Mouse (Mus musculus): ENCODE results near the gene Atxn1.

The Atxn1 gene

DNA sequence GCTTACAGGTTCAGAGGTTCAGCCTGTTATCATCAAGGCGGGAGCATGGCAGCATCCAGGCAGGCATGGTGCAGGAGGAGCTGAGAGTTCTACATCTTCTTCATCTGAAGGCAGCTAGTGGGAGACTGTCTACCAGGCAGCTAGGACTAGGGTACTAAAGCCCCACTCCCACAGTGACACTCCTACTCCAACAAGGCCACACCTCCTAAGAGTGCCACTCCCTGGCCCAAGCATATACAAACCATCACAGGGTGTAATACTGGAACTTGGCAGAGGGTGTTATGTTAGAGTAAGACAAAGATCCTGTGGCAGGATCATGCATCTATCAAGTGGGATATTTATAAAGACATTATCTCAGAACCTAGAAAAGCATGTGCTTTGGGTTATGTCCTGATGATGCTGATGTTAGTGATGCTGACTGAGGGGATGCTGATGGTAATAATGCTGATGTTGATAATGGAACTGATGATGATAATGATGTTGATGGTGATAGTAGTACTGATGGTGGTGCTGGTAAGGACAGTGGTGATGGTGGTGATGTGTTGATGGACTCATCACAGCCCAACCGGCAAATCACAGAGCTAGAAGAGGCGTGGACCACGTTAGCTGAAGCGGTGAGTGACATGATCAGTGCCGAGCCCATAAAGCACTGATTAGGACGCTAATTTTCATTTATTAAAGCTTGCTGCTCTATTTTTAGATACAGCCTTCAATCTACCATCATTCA lies 142.9 kb downstream of the Atxn1 start:
- DNase-seq: no peak

GRCm38 (mm10) chr13:45820473-45821230 lies 144.2 kb downstream of the Atxn1 start:
- no peak for DNase-seq

DNA sequence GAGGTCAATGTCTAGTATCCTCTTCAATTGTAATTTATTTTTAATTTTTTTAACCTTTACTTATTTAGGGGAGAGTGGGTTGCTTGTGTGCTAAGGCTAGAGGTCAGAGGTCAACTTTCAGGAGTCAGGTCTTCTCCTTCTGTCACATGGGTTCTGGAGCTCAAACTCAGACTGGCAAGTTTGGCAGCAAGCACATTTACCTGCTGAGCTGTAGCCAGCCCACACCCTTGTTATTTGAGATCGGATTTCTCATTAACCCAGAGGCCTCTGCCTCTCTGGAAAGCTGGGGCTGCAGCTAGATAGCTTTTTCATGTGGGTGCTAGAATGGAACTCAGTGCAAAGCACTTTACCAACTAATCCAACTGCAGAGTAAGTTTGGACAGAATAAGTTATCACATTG lies 148.1 kb downstream of the Atxn1 start:
- no peak for DNase-seq

- no peak for DNase-seq
Observed at GRCm38 (mm10) chr13:45809777-45810410, 154.9 kb downstream of the Atxn1 start.

DNA sequence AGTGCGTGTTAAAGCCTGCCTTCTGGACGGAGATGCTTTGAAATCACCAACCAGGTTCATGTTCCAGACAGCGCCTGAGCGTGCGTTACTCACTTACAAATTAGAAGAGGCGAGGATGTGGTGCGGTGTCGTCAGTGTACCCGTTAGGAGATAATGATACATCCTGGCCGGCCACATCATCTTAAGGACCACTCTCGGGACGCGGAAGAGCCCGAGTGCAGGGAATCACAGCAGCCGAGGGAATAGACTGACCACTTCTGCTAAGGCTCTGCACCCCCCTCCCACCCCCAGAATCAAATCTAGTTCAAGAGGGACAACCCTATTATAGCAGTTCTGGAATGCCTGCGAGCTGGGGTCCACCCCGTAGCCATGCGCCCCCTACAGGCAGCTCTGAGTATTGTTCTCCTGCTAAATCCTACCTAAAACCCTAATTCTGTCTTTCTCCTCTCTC lies 157.2 kb downstream of the Atxn1 start:
- DNase-seq: peak in 1 of 2 experiments; percentile 24

DNA sequence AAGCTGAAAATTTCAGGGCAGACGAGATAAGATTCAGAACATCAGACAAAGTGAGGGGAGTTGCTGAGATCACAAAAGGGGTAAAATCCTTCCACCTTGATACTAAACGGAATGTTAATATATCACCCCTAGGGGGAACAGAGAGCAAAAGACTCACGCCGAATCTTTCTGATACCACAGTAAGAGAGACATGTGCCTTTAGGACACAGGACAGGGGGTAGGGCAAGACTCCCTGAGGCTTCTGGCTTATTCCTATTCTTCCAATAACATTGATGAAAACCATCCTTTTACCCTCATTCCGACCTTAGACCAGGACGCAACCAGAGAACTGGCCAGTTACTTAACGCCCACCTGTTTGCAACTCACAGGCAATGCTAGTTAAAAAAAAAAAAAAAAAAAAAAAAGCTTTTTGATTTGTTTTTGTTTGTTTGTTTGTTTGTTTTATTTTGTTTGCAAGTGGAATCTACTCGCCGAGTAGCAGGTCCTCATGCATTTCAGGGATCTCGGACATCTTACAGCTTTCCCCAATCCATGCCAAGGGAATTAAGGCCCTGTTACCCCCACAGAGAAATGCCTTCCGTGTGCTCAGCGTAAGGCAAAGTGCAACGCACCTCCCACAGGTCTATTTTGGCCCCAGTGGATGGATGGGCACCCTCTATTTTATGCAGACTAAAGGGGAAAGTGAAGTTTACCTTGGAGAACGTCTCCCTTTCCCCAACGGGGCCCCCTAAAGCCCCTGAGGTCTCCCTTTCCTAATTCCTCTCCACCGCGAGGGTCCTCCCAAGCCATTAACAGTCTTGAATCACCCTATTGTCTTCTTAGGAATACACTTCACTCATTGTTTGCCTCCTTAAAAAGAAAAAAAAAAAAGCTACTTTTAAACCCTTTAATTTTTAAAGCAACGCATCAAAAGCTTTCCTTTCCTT lies 157.9 kb downstream of the Atxn1 start:
- DNase-seq: no peak

DNA sequence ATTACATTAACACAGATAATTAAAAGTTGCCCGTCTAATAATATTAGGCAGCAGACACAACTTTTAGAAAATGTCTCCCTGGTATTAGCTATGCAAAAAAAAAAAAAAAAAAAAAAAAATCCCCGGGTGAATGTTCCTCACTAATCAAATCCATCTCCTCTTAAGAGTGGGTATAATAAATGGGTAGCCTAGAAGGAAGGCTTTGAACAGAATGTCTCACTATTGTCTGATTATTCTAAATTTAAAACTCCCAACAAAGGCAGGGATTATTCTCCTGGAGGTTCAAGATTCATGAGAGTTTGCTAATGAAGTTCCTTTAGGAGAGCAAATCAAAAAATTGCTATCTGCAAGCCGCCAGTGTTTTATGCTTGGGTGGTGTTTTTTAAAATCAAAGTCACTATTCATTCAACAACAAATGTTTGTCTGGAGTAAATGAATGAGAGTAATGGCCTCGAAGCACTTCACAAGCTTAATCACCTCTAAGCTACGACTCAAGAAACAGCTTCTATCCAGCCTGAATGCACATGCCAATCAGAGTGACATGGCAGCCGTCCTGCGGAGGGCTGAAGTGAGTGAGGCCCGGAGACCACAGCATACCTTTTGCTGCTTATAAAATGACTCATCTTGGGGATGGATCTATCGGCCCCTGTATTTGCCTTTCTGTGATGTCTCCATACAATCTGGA lies 158.8 kb downstream of the Atxn1 start:
- DNase-seq: no peak

GRCm38 (mm10) chr13:45802620-45803410 lies 162.0 kb downstream of the Atxn1 start:
- DNase-seq: peak in 1 of 2 experiments; percentile 45

GRCm38 (mm10) chr13:45798248-45798647 lies 166.6 kb downstream of the Atxn1 start:
- DNase-seq: no peak

DNA sequence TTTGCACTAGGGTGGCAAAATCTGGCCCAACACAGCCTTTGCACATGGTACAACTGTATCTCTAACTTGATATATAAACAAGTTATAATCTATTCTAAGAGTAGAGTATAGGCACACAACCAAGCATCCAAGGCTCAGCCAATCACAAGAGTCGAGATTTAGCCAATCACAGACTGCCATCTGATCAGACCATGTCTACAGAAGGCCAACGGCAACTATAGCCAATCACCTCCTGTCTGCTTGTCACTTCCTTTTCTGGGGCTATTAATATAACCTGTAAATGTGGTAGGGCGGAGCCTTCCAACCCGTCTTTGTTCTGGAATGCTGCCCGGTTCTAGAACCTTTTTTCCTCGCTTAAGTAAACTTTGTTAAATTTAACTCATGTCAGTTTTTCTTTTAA lies 167.1 kb downstream of the Atxn1 start:
- DNase-seq: no peak

DNA sequence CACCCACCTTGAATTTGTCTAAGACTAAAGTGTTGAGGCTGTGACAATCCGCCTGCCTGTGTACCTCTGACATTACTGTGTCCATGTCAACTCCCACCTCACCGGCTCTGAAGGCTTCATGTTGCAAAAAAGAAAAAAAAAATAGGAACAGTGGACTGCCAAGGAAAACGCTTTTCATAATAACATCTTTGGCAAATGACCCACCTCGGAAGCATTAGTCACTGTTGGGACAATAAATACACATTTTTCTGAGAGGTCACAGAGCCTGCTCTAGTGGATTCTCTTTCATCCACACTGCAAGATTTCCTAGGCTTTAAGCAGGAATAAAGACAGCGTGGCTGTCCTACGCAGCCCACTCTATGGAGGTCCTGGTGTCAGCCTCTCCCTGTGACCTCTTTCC lies 168.5 kb downstream of the Atxn1 start:
- no peak for DNase-seq

- no peak for DNase-seq
Observed at GRCm38 (mm10) chr13:45793796-45794195, 171.0 kb downstream of the Atxn1 start.

- DNase-seq: peak in 1 of 2 experiments; percentile 12
Observed at GRCm38 (mm10) chr13:45786409-45786808, 178.4 kb downstream of the Atxn1 start.

DNA sequence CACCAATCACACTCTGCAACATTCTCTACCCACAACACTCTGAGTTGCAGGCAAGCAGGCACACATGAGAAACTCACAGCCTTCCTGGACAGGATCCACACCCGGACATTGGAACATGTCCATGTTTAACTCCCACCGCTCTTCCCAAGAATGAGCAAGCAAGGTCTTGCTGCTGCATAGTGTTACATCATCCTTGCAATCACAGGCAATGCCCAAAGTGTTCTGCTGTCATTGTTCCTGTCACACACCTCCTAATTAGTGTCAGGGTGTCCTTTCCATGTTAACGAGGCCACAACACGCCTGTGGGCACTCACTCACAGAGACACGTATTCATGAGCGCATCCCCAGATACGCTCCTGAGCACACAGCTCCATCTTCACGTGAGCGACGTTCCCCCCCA lies 181.1 kb downstream of the Atxn1 start:
- no peak for DNase-seq

GRCm38 (mm10) chr13:45778750-45779149 lies 186.1 kb downstream of the Atxn1 start:
- no peak for DNase-seq

- no peak for DNase-seq
Observed at GRCm38 (mm10) chr13:45778171-45778570, 186.6 kb downstream of the Atxn1 start.

DNA sequence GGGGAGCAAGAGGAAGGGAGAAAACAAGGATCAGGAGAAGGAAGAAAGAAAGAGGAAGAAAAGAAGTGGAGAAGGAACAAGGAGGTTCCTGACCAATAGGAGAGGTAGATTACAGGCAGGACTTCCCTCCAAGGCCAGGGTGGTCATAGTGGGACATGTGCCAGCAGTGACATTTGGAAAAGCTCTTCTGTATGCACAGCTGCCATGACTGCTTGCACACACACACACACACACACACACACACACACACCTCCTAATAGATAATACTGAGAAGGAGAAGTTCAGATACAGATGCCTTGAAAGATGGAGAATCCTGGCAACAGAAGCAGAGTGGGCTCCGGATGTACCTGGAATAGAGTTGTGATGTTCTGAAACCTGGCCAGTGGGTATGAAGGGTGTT lies 189.3 kb downstream of the Atxn1 start:
- no peak for DNase-seq

GRCm38 (mm10) chr13:45773381-45774168 lies 191.2 kb downstream of the Atxn1 start:
- no peak for DNase-seq

DNA sequence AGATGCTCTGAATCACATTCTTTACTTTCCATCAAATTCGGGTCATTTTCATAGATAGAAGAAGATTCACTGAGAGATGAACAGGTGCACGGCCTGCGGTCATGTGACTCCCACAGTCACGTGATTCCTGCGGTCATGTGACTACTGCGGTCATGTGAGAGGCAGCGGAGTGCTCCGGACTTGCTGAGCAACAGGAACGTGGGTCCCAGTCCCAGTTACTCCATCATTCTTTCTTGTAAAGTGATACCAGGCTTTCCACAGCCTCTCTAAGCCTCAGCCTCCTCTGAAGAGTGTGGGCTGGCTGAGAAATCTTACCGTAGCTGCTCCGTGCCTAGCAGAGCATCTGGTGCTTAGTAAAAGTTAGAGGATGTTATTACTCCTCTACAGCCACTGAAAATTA lies 195.1 kb downstream of the Atxn1 start:
- no peak for DNase-seq

GRCm38 (mm10) chr13:45768250-45768649 lies 196.6 kb downstream of the Atxn1 start:
- DNase-seq: no peak

All from lung, adult 18-20 months (tissue).